Mouse (Mus musculus): ENCODE measurements at regions not wholly inside any gene's neighbourhood (a gene's known extent, or its start where the extent isn't known, plus 50 kb on each side); places are given as distances from the start of the nearest gene placed in this dataset.
A peak's percentile ranks its signal among the peaks of the same experiment; 100 is the strongest.
"Not testable (repeated sequence)": the region's sequence is repeated elsewhere in the genome, so short reads cannot be mapped to it uniquely, and the experiment has no call there.

DNA sequence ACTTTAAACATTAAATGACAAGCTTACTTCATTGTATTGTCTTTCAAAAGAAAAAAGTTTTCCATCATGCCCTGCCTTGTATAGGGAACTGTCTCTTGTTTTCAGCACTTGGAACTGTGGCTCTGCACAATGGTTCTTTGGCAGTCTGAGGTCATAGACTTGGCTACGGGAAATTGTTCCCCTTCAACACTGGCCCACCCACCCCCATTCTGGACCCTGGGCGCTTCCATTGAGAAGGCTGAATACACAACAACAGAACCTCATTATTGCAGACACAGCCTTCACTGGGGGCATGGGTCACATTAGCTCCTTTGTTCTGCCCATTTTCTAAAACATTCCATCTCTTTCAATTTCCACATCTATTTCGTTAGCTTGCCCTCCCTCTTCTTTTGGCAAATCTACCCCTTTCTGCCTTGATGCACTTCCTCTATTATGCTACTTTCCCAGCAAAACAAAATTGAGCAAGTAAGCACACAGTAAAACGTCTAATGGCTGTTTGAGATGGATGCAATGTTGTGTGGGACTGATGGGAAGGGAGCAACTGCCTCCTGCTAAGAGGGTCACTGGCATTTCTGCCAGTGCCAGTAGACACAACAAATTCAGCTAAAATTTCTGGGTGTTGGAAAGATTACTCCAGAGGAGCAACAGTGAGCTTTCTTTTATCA is 136.0 kb upstream of the Mad2l1 start:
- no peak overlapping the region for H3K4me3 ChIP-seq (replicated peaks; ENCODE audit: insufficient read depth, low read depth, low read length)
- no peaks in the 10 kb centered on the region for H3K4me1 ChIP-seq (ENCODE audit: control insufficient read depth, insufficient read depth, low read length)
- no peaks in the 10 kb centered on the region for H3K27me3 ChIP-seq (ENCODE audit: control insufficient read depth, insufficient read depth, low read length)
- H3K27ac ChIP-seq (ENCODE audit: insufficient read depth, low read length): no peak overlapping the region
- no peak for TF ChIP-seq POLR2A (IDR thresholded peaks at IDR 0.05; ENCODE audit: borderline replicate concordance, insufficient read depth, low read length)
- no peak for TF ChIP-seq CTCF (IDR thresholded peaks at IDR 0.05; ENCODE audit: borderline replicate concordance, insufficient read depth, low read depth, low read length)
- DNase-seq: peak in 1 of 2 experiments; percentile 20
- WGBS: 18% methylated on average over 4 of the region's 4 CpGs

DNA sequence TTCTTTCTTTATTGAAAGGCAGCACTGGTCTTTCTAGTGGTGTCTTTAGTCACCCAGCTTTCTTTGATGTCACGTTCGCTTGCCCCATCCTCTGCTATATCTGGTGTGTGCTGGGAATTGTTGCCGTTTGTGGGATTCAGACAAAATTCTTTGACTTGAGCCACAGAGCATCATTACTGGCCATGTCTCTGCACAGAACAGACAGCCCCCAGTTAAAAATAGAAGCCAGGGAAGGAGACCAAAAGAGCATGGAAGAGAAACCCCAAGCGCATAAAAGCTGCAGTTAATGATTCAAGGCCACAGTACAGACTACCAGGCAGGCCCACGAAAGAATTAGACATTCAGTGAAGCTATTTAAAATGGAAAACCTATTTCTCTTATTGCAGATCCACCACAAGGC is 133.7 kb upstream of the Mad2l1 start:
- no peaks in the 10 kb centered on the region for H3K4me1 ChIP-seq (ENCODE audit: control insufficient read depth, insufficient read depth, low read length)
- no peaks in the 10 kb centered on the region for H3K27me3 ChIP-seq (ENCODE audit: control insufficient read depth, insufficient read depth, low read length)
- H3K27ac ChIP-seq (ENCODE audit: insufficient read depth, low read length): no peak overlapping the region
- DNase-seq: no peak
- no peak overlapping the region for H3K4me3 ChIP-seq (replicated peaks; ENCODE audit: insufficient read depth, low read depth, low read length)
- WGBS: 44% methylated on average over 5 of the region's 5 CpGs
- TF ChIP-seq POLR2A (IDR thresholded peaks at IDR 0.05; ENCODE audit: borderline replicate concordance, insufficient read depth, low read length) (no peak), CTCF (IDR thresholded peaks at IDR 0.05; ENCODE audit: borderline replicate concordance, insufficient read depth, low read depth, low read length) (no peak)

DNA sequence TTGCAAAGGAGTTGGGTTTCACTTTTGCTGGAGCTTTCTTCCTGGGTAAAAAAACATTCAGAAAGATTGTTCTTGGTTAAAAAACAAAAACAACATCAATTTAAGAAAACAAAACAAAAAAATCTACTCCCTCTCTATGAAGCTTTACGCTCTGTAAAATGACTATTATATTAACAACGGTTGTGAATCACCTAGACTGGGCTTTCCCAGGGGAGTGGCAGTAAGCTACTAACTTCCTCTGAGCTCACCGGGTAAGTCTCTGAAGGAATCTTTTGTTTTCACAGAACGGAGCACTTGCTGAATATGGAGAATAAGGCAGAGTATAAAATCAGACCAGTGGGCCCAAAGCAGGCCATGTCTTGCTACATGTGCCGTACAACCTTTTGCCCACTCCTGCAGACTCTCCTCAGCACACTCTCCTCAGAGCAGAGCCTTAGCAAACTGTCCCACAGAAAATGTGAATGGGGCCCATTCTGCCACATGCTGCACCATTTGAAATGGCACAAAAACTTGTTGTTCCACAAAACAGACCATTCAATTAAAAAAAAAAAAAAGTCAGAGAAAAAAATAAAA is 133.2 kb upstream of the Mad2l1 start:
- Histone ChIP-seq H3K27me3 (ENCODE audit: control insufficient read depth, insufficient read depth, low read length) (no peaks in the 10 kb centered on the region), H3K27ac (ENCODE audit: insufficient read depth, low read length) (no peak overlapping the region), H3K4me1 (ENCODE audit: control insufficient read depth, insufficient read depth, low read length) (no peaks in the 10 kb centered on the region), H3K4me3 (replicated peaks; ENCODE audit: insufficient read depth, low read depth, low read length) (no peak overlapping the region)
- TF ChIP-seq CTCF (IDR thresholded peaks at IDR 0.05; ENCODE audit: borderline replicate concordance, insufficient read depth, low read depth, low read length): no peak
- no peak for TF ChIP-seq POLR2A (IDR thresholded peaks at IDR 0.05; ENCODE audit: borderline replicate concordance, insufficient read depth, low read length)
- 47% methylated on average over 5 of the region's 5 CpGs for WGBS
- DNase-seq: no peak

DNA sequence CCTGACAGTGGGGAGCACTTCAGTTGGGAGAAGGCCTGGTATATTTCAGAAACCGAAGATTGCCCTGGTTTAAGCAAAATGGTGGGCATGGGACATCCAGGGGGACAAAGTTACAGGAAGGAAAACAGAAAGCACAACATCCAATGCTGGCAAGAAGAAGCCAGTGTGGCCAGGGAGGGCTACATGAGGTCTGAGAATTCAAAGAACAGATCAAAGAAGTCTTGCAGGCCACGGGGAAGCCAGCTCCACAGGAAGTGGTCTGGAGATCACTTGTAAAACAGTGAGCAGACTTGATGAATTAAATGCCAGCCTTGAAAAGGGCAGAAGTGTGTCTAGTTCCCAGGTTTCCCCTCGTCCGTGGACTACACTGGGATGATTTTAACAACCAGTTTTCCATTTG is 120.4 kb upstream of the Mad2l1 start:
- Histone ChIP-seq H3K27ac (ENCODE audit: insufficient read depth, low read length) (no peak overlapping the region), H3K4me1 (ENCODE audit: control insufficient read depth, insufficient read depth, low read length) (no peaks in the 10 kb centered on the region), H3K27me3 (ENCODE audit: control insufficient read depth, insufficient read depth, low read length) (no peaks in the 10 kb centered on the region), H3K4me3 (replicated peaks; ENCODE audit: insufficient read depth, low read depth, low read length) (no peak overlapping the region)
- TF ChIP-seq POLR2A (IDR thresholded peaks at IDR 0.05; ENCODE audit: borderline replicate concordance, insufficient read depth, low read length) (no peak), CTCF (IDR thresholded peaks at IDR 0.05; ENCODE audit: borderline replicate concordance, insufficient read depth, low read depth, low read length) (no peak)
- 34% methylated on average over 4 of the region's 4 CpGs for WGBS
- no peak for DNase-seq

DNA sequence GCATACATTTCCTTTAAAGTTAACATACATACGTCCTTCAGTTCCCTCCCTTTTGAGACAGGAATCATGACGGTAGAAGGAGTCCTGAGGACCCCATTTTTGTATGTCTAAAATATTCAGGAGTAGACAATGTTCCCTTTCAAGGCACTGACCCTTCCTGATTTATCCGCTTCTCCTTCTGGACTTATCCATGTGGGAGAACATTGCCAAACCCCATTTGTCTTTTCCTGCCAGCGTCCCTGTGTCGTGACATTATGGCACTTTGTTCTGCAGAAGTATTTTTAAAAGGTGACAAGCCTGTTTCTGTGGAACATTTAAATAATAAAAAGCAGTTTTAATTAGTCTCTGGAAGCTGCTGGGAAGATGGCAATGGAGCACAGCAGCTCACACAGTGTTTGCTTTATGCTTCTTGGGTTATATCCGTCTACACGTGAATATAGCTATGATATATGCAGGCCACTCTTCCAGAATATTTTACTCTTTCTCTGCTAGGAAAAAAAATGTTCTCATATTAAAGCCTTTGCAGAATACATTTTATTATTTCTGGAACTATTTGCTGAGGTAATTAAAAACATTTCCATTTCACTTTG is 115.6 kb upstream of the Mad2l1 start:
- DNase-seq: peak in 1 of 2 experiments; percentile 6
- Histone ChIP-seq H3K27me3 (ENCODE audit: control insufficient read depth, insufficient read depth, low read length) (no peaks in the 10 kb centered on the region; the same call in 1 of the 2 replicates), H3K4me1 (ENCODE audit: control insufficient read depth, insufficient read depth, low read length) (no peaks in the 10 kb centered on the region), H3K4me3 (replicated peaks; ENCODE audit: insufficient read depth, low read depth, low read length) (no peak overlapping the region), H3K27ac (ENCODE audit: insufficient read depth, low read length) (no peak overlapping the region)
- 30% methylated on average over 7 of the region's 7 CpGs for WGBS
- TF ChIP-seq CTCF (IDR thresholded peaks at IDR 0.05; ENCODE audit: borderline replicate concordance, insufficient read depth, low read depth, low read length): no peak
- no peak for TF ChIP-seq POLR2A (IDR thresholded peaks at IDR 0.05; ENCODE audit: borderline replicate concordance, insufficient read depth, low read length)

DNA sequence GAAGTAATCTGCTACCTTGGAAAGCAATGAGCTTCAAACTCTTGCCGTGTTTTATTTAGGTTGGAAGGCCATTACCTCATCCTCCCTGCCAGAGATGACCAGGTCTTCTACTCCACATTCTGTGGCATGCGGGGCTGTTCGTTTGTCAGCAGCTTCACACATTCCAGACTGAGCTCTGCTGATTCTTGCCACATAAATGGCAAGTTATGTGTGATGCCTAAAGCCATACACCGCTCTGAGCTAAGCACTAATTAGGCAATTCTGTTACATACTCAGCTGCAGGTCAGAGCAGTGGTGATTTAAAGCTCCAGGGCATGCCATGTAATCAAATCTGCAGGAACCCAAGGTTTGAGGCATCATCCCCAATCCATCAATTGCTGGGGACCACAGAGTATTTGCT is 106.8 kb upstream of the Mad2l1 start:
- WGBS: 84% methylated on average over 4 of the region's 4 CpGs
- Histone ChIP-seq H3K27me3 (ENCODE audit: control insufficient read depth, insufficient read depth, low read length) (no peaks in the 10 kb centered on the region), H3K27ac (ENCODE audit: insufficient read depth, low read length) (no peak overlapping the region), H3K4me3 (replicated peaks; ENCODE audit: insufficient read depth, low read depth, low read length) (no peak overlapping the region), H3K4me1 (ENCODE audit: control insufficient read depth, insufficient read depth, low read length) (no peaks in the 10 kb centered on the region)
- TF ChIP-seq CTCF (IDR thresholded peaks at IDR 0.05; ENCODE audit: borderline replicate concordance, insufficient read depth, low read depth, low read length) (no peak), POLR2A (IDR thresholded peaks at IDR 0.05; ENCODE audit: borderline replicate concordance, insufficient read depth, low read length) (no peak)
- DNase-seq: no peak

GRCm38 (mm10) chr6:66450408-66450807 is 84.8 kb upstream of the Mad2l1 start:
- H3K27ac ChIP-seq (ENCODE audit: insufficient read depth, low read length); H3K27me3 ChIP-seq (ENCODE audit: control insufficient read depth, insufficient read depth, low read length); H3K4me3 ChIP-seq (replicated peaks; ENCODE audit: insufficient read depth, low read depth, low read length); H3K4me1 ChIP-seq (ENCODE audit: control insufficient read depth, insufficient read depth, low read length); DNase-seq: not testable (repeated sequence)

DNA sequence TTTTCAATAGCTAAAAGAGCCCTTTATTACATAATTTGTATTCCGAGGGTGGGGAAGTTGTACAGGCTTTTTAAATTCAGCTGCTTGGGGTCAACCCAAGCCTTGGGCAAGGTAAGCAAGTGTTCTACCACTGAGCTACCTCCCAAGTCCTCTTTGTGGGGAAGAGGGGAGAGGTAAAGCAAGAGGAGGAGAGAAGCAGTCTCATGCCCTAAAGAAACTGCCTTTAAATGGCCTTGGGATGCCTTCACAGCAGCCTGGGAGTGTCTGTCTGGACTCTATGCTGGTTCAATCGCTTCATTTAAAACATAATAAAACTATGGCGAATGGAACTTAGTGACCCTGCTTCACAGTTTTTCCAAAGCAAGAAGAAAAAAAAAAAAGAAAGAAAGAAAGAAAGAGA is 77.0 kb upstream of the Mad2l1 start:
- WGBS: 59% methylated on average over 3 of the region's 3 CpGs
- Histone ChIP-seq H3K4me3 (replicated peaks; ENCODE audit: insufficient read depth, low read depth, low read length) (no peak overlapping the region), H3K27ac (ENCODE audit: insufficient read depth, low read length) (no peak overlapping the region), H3K27me3 (ENCODE audit: control insufficient read depth, insufficient read depth, low read length) (no peaks in the 10 kb centered on the region), H3K4me1 (ENCODE audit: control insufficient read depth, insufficient read depth, low read length) (no peaks in the 10 kb centered on the region)
- TF ChIP-seq CTCF (IDR thresholded peaks at IDR 0.05; ENCODE audit: borderline replicate concordance, insufficient read depth, low read depth, low read length) (no peak), POLR2A (IDR thresholded peaks at IDR 0.05; ENCODE audit: borderline replicate concordance, insufficient read depth, low read length) (no peak)
- DNase-seq: no peak
